Mouse (Mus musculus): ENCODE data around the gene Cybrd1.

The Cybrd1 gene

GRCm38 (mm10) chr2:71117797-71118708 lies at the start of gene Cybrd1:
TSS of gene Cybrd1 (plus strand) at chr2:71117923.
- DNase-seq (ENCODE audit: low spot score in 2 of 2) = no peak

GRCm38 (mm10) chr2:71071601-71072000 lies 46.1 kb upstream of the Cybrd1 start:
- no peak for DNase-seq (ENCODE audit: low spot score in 2 of 2)

GRCm38 (mm10) chr2:71073330-71073729 lies 44.4 kb upstream of the Cybrd1 start:
- DNase-seq (ENCODE audit: low spot score in 2 of 2) = no peak

GRCm38 (mm10) chr2:71073828-71074227 lies 43.9 kb upstream of the Cybrd1 start:
- no peak for DNase-seq (ENCODE audit: low spot score in 2 of 2)

GRCm38 (mm10) chr2:71082416-71082815 lies 35.3 kb upstream of the Cybrd1 start:
- DNase-seq (ENCODE audit: low spot score in 2 of 2) = no peak

- no peak for DNase-seq (ENCODE audit: low spot score in 2 of 2)
These were observed 34.1 kb upstream of the Cybrd1 start for GRCm38 (mm10) chr2:71083454-71084193.

- no peak for DNase-seq (ENCODE audit: low spot score in 2 of 2)
These were observed 28.0 kb upstream of the Cybrd1 start for GRCm38 (mm10) chr2:71089766-71090165.

- DNase-seq (ENCODE audit: low spot score in 2 of 2) = no peak
These were observed 26.9 kb upstream of the Cybrd1 start for GRCm38 (mm10) chr2:71090660-71091445.

GRCm38 (mm10) chr2:71096170-71096569 lies 21.6 kb upstream of the Cybrd1 start:
- DNase-seq (ENCODE audit: low spot score in 2 of 2) = no peak

- no peak for DNase-seq (ENCODE audit: low spot score in 2 of 2)
These were observed 15.0 kb upstream of the Cybrd1 start for GRCm38 (mm10) chr2:71102621-71103291.

GRCm38 (mm10) chr2:71103292-71103680 lies 14.4 kb upstream of the Cybrd1 start:
- DNase-seq (ENCODE audit: low spot score in 2 of 2) = no peak

GRCm38 (mm10) chr2:71104696-71105095 lies 13.0 kb upstream of the Cybrd1 start:
- DNase-seq (ENCODE audit: low spot score in 2 of 2) = no peak

- DNase-seq (ENCODE audit: low spot score in 2 of 2) = no peak
These were observed 12.1 kb upstream of the Cybrd1 start for GRCm38 (mm10) chr2:71105469-71106215.

GRCm38 (mm10) chr2:71107225-71107624 lies 10.5 kb upstream of the Cybrd1 start:
- no peak for DNase-seq (ENCODE audit: low spot score in 2 of 2)

- no peak for DNase-seq (ENCODE audit: low spot score in 2 of 2)
These were observed 9.2 kb upstream of the Cybrd1 start for GRCm38 (mm10) chr2:71108541-71108940.

GRCm38 (mm10) chr2:71113489-71114171 lies 4.1 kb upstream of the Cybrd1 start:
- no peak for DNase-seq (ENCODE audit: low spot score in 2 of 2)

- DNase-seq (ENCODE audit: low spot score in 2 of 2) = no peak
These were observed 1.6 kb upstream of the Cybrd1 start for GRCm38 (mm10) chr2:71116151-71116550.

GRCm38 (mm10) chr2:71120844-71121243 lies 3.1 kb downstream of the Cybrd1 start:
- DNase-seq (ENCODE audit: low spot score in 2 of 2) = no peak

- DNase-seq (ENCODE audit: low spot score in 2 of 2) = no peak
These were observed 3.7 kb downstream of the Cybrd1 start for GRCm38 (mm10) chr2:71121406-71121805.

Data from frontal cortex, postnatal 10 days (tissue).